Mouse (Mus musculus) heart, postnatal 0 days (tissue): Measurements from ENCODE around the gene Sdr39u1. TPM values are rescaled to one million over a fixed set of nuclear protein-coding genes. Genes with fewer than 3 reads are reported as not detected.
A peak's percentile ranks its signal among the peaks of the same experiment; 100 is the strongest.

Source experiments
- ATAC-seq: fragments of 200-750 bp; cut with Nextera tagmentation; 2 replicates; pipeline ENCODE4 v1.8.0; 2017; ENCODE audit warnings: low read depth, moderate number of reproducible peaks, moderate library complexity; ENCODE audit not compliant: insufficient read depth
- DNase-seq: peaks from one replicate; pipeline ENCODE4 v3.0.0-alpha.2; 2016; ENCODE audit warnings: low spot score
- H3K27ac ChIP-seq: fragments of 300-500 bp; sonication (generic); 2 replicates; pipeline ENCODE4 v1.5.1; 2014; ENCODE audit warnings: low read depth, mild to moderate bottlenecking
- H3K27me3 ChIP-seq: fragments of 300-500 bp; sonication (generic); 2 replicates; pipeline ENCODE4 v1.6.1; 2014; ENCODE audit warnings: low read length, mixed read lengths; ENCODE audit not compliant: control insufficient read depth, insufficient read depth
- H3K36me3 ChIP-seq: fragments of 300-500 bp; sonication (generic); replicated peaks from 2 replicates; pipeline ENCODE4 v1.6.1; 2014; ENCODE audit warnings: low read length, mixed read lengths; ENCODE audit not compliant: control insufficient read depth, insufficient read depth
- H3K4me1 ChIP-seq: fragments of 300-500 bp; sonication (generic); 2 replicates; pipeline ENCODE4 v1.6.1; 2014; ENCODE audit warnings: antibody characterized with exemption; ENCODE audit not compliant: control insufficient read depth, insufficient read depth
- H3K4me2 ChIP-seq: fragments of 300-500 bp; sonication (generic); 2 replicates; pipeline ENCODE4 v1.6.1; 2014; ENCODE audit warnings: low read depth, mild to moderate bottlenecking, low read length, moderate library complexity
- H3K4me3 ChIP-seq: fragments of 300-500 bp; sonication (generic); 2 replicates; pipeline ENCODE4 v1.5.1; 2014; ENCODE audit warnings: low read depth, low read length
- H3K9ac ChIP-seq: fragments of 300-500 bp; sonication (generic); replicated peaks from 2 replicates; pipeline ENCODE4 v1.6.1; 2014; ENCODE audit warnings: low read depth, low read length, mixed read lengths
- H3K9me3 ChIP-seq: fragments of 300-500 bp; sonication (generic); replicated peaks from 2 replicates; pipeline ENCODE4 v1.6.1; 2016; ENCODE audit warnings: low read length; ENCODE audit not compliant: control insufficient read depth
- CTCF ChIP-seq: IDR thresholded peaks from 2 replicates; pipeline ENCODE4 v1.5.1; 2016; ENCODE audit warnings: antibody characterized with exemption, control low read depth, low read depth
- EP300 ChIP-seq: IDR thresholded peaks from 2 replicates; pipeline ENCODE4 v1.6.1; 2016; ENCODE audit warnings: antibody characterized with exemption, low read depth
- WGBS: fragments of 180-500 bp; shearing (Covaris S2); extraction: QIAGEN DNeasy Blood & Tissue Kit; methylation state at CpG from one replicate; pipeline ENCODE4 v1.1.7; 2014; 5-methylcytosine and 5-hydroxymethylcytosine counted together
- polyA plus RNA-seq: library from polyadenylated mRNA; unstranded; fragments of >200 nt; fragmentation: Nextera tagmentation; extraction: Ambion mirVana; gene quantifications from 2 replicates; pipeline ENCODE4 v1.2.1, GENCODE M21; 2015
- total RNA-seq: library from RNA; depleted of rRNA; stranded (reverse); fragments of >200 nt; gene quantifications from 2 replicates; pipeline ENCODE4 v1.2.3, GENCODE M21; 2014; ENCODE audit warnings: low replicate concordance

The Sdr39u1 gene
- total and polyA plus RNA-seq, 2 experiments from 2014 or later, result 88.3 to 138 TPM

DNA sequence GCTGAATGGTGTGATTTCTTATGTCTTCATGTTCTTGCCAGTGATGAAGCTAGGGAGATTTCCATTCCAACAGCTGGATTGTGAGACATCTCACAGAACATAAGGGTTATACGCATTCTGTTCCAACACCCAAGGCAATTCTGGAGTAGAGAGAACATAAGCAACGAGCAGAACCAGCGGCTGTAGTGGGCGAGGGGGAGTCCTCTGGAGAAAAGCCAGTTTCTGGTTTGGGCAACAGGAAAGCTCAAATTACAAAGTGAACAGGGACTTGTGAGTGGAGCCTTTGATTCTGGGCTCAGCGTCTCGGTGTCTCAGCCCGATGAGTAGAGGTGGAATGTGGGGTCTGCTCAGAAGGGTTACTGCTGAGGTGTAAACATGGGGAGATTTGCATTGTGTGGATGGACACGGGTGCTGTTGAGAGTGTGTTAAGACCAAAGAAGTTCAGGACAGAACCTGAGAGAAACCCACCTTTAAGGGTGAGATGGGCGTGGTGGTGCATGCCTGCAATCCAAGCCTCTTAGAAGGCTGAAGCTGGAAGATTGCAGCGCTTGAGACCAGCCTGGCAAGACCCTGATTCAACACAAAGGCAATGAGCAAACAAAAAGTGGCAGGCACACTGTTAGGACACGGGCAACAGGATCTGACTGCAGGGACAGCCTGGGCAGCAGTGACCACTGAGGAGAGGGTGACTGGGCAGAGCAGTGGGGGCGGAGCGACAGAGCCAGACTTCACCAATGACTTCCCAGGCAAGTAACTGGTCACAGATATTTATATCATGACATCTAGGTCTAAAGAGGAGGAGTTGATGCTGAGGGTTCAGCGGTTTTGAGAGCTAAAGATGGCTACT is 22.4 kb downstream of the Sdr39u1 start:
- WGBS, result 10% methylated on average over 14 of the region's 14 CpGs
- Histone ChIP-seq H3K36me3 (peaks cover 1% of the 10 kb centered on the region), H3K9me3 (no peaks in the 10 kb centered on the region), H3K4me2 (no peak overlapping the region), H3K4me1 (no peaks in the 10 kb centered on the region; the same call in 1 of the 2 replicates), H3K27ac (no peak overlapping the region), H3K4me3 (no peak overlapping the region), H3K27me3 (no peaks in the 10 kb centered on the region), H3K9ac (no peak overlapping the region)
- no peak for TF ChIP-seq CTCF
- TF ChIP-seq EP300, result no peak
- no peak for ATAC-seq
- DNase-seq, result no peak

DNA sequence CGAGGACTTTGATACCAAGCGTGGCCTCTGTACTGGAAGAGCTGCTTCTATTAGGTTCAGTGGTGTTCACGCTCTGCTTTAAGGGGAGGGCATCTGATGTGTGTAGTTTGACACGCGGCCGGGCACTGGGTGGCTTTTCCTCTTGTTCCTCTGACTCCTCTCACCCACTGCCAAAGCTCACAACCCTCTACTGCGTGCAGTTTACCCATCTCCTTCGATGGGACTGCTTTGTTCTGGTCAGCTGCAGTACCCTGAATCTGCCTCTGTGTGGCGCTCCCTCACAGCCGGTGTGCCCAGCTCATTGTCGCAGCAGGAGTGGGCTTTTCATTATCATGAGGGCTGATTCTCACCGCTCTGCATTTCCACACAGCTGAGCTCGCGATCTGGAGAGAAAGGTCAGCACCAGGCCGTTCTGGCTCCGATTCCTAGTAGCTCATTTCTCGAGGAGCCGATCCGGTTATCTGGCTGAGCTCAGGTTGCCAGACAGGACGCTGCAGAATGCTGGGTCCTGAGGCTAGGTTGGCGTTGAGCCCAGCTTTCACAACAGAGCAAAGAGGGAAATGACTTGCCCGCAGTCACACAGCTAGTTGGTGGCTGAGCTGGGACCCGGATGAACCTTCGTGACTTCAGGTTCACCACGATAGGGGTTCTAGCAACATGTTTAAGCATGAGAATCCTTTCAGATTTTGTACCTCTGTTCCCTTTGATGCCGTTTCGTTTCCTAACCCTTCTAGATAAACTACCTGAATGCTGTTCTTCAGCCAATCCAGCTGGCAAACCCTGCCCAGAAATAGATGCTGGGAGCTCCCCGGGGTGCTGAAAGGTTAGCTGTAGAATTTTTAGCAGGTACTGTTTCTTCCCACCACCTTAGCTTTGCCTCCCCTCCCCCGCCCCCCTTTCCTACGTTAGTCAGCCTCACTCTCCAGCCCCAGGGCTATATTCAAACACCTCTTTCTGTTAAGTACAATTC is 26.1 kb downstream of the Sdr39u1 start:
- TF ChIP-seq EP300 (no peak), CTCF (peak; percentile 92)
- WGBS, result 10% methylated on average over 30 of the region's 30 CpGs
- H3K4me1 ChIP-seq, result no peaks in the 10 kb centered on the region; the same call in 1 of the 2 replicates
- H3K4me2 ChIP-seq, result peak overlapping the region; percentile 37
- ATAC-seq, result peak; percentile 70; the same call in 1 of the 2 replicates
- no peak overlapping the region for H3K27ac ChIP-seq
- H3K9ac ChIP-seq, result no peak overlapping the region
- no peaks in the 10 kb centered on the region for H3K9me3 ChIP-seq
- H3K27me3 ChIP-seq, result no peaks in the 10 kb centered on the region
- H3K36me3 ChIP-seq, result peaks cover 37% of the 10 kb centered on the region
- peak; percentile 68 for DNase-seq
- no peak overlapping the region for H3K4me3 ChIP-seq

DNA sequence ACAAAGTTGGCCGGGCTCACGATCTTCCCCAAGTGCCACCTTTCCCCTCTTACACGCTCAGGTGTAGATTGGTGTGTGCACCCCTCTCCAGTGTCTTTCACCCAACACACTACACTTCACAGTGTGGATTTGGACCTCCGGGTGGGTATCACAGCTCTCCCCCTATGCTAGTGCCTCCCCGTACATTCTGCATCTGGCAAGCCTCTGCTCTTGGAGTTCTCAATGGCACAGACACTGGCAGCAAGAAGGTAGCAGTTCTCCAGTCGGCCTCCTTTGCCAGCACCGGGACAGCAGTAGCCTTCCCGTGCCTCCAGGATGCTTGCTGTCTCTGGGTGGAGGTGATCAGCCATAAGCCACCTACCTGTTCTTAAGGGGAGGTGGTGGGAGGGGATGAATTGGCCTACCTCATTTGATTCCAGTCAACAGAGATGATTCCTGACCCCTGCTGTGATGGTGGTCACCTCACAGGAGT is 26.8 kb downstream of the Sdr39u1 start:
- no peak overlapping the region for H3K4me3 ChIP-seq
- ATAC-seq (peak; percentile 18; the same call in 1 of the 2 replicates), DNase-seq (no peak)
- no peak for TF ChIP-seq EP300
- no peak for TF ChIP-seq CTCF
- 75% methylated on average over 8 of the region's 8 CpGs for WGBS
- no peak overlapping the region for H3K9ac ChIP-seq
- H3K4me1 ChIP-seq, result no peaks in the 10 kb centered on the region; the same call in 1 of the 2 replicates
- no peaks in the 10 kb centered on the region for H3K9me3 ChIP-seq
- H3K36me3 ChIP-seq, result peaks cover 44% of the 10 kb centered on the region
- no peak overlapping the region for H3K27ac ChIP-seq
- H3K27me3 ChIP-seq, result no peaks in the 10 kb centered on the region
- H3K4me2 ChIP-seq, result peak overlapping the region; percentile 37; the same call in 1 of the 2 replicates

DNA sequence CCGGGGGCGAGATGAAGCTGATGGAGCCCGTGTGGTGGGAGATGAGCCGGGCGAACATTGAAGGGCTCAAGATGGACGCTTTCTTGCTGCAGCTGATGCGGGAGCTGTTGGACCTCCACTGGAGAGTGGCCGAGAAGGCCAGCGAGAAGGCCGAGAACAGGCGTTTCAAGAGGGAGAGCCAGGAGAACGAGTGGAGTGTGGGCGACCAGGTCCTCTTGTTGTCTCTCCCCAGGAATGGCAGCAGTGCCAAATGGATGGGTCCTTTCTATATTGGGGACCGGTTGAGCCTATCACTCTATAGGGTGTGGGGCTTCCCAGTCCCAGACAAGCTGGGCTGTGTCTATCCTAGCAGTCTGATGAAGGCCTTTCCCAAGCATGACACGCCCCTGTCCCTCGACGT is 27.5 kb downstream of the Sdr39u1 start:
- Histone ChIP-seq H3K27me3 (no peaks in the 10 kb centered on the region), H3K36me3 (peaks cover 51% of the 10 kb centered on the region), H3K4me3 (no peak overlapping the region), H3K9ac (no peak overlapping the region), H3K27ac (no peak overlapping the region), H3K4me2 (no peak overlapping the region), H3K4me1 (no peaks in the 10 kb centered on the region; the same call in 1 of the 2 replicates), H3K9me3 (no peaks in the 10 kb centered on the region)
- ATAC-seq (no peak), DNase-seq (no peak)
- no peak for TF ChIP-seq EP300
- TF ChIP-seq CTCF, result no peak
- WGBS, result 88% methylated on average over 17 of the region's 17 CpGs

DNA sequence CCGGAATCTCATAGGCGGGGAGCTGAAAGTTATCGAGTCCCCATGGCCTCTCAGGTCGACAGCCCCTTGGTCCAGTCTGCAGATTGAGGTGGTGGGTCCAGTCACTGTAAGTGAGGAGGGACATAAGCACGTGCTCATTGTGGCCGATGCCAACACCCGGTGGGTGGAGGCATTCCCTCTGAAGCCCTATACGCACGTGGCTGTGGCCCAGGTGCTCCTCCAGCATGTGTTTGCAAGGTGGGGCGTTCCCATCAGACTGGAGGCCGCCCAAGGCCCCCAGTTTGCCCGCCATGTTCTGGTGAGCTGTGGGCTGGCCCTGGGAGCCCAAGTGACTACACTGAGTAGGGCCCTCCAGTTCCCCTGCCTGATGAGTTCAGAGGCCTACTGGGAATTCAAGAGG is 28.1 kb downstream of the Sdr39u1 start:
- Histone ChIP-seq H3K27me3 (no peaks in the 10 kb centered on the region), H3K27ac (no peak overlapping the region), H3K9ac (no peak overlapping the region), H3K4me1 (no peaks in the 10 kb centered on the region; the same call in 1 of the 2 replicates), H3K36me3 (peaks cover 52% of the 10 kb centered on the region), H3K4me2 (no peak overlapping the region), H3K4me3 (no peak overlapping the region), H3K9me3 (no peaks in the 10 kb centered on the region)
- TF ChIP-seq CTCF (no peak), EP300 (no peak)
- ATAC-seq (no peak), DNase-seq (no peak)
- 88% methylated on average over 12 of the region's 12 CpGs for WGBS
